Mouse (Mus musculus) G1E (cell line): Measurements from ENCODE around the gene Svs3b.
"Not testable (repeated sequence)": the region's sequence is repeated elsewhere in the genome, so short reads cannot be mapped to it uniquely, and the experiment has no call there.

Source experiments
- CTCF ChIP-seq: IDR thresholded peaks from 2 replicates; pipeline ENCODE4 v1.5.1; 2012; ENCODE audit warnings: low read depth, low read length, inconsistent platforms, mixed read lengths
- GATA1 ChIP-seq: IDR thresholded peaks from 2 replicates; pipeline ENCODE4 v1.6.1; 2012; ENCODE audit warnings: borderline replicate concordance, low read length, inconsistent platforms, mixed read lengths
- POLR2AphosphoS5 ChIP-seq: IDR thresholded peaks from 2 replicates; pipeline ENCODE4 v1.6.1; 2012; ENCODE audit warnings: low read depth, low read length, inconsistent platforms; ENCODE audit not compliant: insufficient replicate concordance
- TAL1 ChIP-seq: conservative IDR thresholded peaks from 2 replicates; pipeline ENCODE4 v1.6.1; 2012; ENCODE audit warnings: low read depth, low read length, inconsistent platforms, mixed read lengths

DNA sequence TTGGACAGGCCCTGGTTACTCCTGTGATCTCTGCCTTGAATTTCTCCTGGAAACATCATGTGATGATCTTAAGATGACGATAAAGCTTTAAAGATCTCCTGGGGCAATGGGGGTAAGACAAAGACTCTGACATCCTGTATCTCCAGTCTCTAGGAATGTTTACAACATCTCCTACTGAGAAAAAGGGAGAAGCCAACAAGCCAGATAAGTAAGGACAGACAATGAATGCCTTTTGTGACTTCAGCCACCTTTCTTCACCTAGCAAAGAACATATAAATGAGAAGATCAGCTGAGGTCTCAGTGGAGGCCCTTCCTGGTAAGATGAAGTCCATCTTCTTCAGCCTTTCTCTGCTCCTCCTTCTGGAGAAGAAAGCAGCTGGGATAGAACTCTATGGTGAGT, 32.5 kb upstream of the Svs3b start, which contains the start of gene Svs3a:
- TF ChIP-seq CTCF, TAL1, GATA1, POLR2AphosphoS5: not testable (repeated sequence)
